Mouse (Mus musculus): ENCODE data around the gene Dclre1b.

Gene Dclre1b

DNA sequence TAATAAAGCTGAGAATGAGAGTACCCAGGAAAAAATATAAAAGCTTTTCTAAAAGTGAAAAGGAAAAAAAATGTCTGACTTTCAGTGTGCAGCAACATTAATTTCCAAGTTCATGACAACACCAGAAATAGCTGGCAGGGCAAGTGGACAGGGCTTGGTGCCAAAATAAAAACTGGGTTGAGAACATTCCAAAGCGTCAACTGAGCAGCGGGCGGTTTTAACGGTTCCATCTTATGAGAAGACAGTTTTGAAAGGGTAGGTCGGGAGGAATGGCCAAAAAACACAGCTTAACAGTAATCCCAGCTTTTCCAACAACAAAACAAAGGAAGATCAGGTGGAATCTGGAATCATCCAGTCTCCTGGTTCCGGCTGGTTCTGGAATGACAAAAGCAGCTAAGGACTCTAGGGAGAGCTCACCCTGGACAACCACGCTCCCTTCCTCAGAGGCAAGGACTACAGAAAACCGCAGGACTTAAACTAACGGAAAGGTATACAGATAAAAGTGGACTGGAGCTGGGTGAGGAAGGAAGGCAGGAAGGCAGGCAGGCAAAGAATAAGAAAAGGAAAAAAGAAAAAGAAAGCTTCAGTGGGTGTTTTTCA is 37.6 kb downstream of the Dclre1b start:
- no peak for DNase-seq (ENCODE audit: low read depth)

DNA sequence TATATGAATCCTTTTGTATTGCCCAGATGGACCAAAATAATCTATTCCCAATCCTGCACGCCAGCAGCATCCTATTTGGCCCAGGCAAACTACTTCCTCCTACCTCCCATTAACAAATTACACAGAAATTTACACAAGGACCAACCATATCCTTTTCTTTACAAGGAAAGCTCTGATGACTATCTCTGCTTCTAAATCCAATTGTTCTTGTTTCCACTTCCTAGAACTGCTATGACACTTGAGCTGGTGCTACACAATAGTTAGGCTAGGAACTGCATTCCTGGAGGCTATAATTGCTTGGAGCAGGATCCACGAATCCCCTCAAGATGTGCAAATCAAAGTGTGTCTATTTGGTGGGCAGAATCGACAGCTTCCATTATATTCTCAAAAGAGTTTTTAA is 42.5 kb downstream of the Dclre1b start:
- DNase-seq (ENCODE audit: low read depth): no peak

DNA sequence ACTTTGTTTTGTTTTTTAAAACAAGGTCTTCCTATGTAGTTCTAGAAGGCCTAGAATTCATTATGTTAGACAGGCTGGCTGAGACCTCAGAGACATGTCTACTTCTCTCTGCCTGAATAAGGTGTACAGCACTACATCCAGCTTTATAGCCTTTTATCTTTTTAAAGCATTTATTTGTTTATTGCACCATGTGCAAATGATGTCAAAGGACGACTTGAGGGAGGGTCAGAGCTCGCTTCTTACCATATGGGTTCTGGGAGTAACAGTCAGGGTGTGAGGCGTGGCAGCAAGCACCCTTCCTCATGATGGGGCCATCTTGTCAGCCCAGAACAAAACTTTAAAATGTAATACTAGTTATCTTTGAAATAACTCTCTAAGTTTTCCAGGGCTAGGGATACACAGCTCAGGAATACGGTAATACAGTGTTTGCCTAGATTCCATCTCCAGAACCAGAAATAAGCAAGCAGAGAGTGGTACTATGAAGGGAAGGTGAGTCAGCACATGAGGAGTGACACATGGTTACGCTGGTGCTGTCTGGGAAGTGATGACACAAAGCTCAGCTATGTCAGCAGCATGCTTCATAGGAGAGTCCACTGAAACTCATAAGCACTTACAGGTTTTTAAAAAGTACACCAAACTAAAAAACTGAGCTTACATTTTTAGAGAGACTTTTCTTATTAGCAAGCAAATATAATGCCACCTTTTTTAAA is 49.8 kb downstream of the Dclre1b start:
- DNase-seq (ENCODE audit: low read depth): no peak

DNA sequence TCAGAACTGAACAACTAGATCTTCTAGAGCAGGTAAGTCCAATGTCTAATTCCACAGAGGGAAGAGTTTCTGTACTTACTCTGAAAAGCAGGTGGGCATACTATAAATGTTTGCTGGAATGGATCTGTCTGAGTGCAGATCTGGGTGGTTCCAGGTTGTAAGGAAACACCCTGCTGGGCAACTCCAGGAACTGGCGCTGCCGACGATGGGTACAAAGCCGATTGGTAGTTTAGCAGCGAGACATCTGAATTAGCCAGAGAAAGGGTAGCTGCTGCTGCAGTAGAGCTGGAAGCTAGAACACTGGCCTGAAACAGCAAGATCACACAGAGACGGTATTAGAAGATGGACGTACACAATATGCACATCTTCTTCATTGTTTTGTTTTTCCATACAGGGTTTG is 50.8 kb downstream of the Dclre1b start:
- no peak for DNase-seq (ENCODE audit: low read depth)

DNA sequence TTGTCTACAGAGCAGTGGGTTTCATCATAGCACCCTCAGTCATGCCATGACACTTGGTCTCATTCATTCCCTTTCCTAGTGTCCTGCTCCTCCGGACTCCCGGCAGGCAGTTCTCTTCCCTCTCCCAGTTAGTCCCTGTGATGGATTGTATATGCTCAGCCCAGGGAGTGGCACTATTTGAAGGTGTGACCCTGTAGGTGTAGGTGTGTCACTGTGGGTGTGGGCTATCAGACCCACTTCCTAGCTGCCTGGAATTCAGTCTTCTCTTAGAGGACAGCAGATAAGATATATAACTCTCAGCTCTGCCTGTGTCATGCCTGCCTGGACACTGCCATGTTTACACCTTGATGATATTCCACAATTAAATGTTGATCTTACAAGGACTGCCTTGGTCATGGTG is 52.3 kb downstream of the Dclre1b start:
- no peak for DNase-seq (ENCODE audit: low read depth)

DNA sequence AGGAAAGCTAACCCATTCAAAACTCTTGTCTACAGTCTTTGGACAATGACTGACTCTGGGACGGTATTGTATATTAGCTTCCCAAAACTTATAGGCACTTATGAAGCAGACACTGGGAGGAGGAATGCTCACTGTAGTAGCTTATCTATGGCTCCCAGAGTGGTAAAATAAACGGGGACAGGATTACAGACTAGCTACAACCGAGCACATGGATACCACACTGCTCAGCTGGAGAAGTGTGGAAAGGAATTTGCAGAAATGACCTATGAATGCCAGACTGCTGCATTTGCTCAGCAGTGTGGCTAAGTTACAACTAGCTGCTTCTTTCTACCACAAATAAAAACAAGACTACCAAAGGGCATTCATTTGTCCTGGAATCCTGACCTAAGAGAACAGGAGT is 53.9 kb downstream of the Dclre1b start:
- DNase-seq (ENCODE audit: low read depth): no peak

DNA sequence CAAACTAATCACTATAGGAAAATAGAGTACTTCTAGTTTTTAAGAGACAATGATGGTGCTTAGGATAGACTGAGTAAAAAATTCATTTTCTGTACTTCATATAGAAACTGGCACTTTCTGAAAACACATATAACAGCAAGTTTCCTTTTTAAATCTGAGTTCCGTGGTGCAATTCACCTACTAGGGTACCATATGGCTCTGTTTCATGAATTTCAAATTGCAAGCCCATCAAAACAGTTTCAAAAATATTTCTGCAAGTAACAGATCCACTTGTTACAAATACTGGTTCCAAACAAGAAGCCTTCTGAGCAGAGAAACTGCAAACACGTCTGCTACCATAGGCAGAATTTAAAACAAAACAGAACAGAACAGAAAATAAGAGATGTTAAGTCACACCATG is 57.7 kb downstream of the Dclre1b start:
- DNase-seq (ENCODE audit: low read depth): no peak

All from c-Kit-positive CD71-negative TER-119-negative erythroid progenitor cells, embryonic 14.5 days (primary cell).